8 mouse cellular contexts compared by ENCODE assay signal in the genomic region with DNA sequence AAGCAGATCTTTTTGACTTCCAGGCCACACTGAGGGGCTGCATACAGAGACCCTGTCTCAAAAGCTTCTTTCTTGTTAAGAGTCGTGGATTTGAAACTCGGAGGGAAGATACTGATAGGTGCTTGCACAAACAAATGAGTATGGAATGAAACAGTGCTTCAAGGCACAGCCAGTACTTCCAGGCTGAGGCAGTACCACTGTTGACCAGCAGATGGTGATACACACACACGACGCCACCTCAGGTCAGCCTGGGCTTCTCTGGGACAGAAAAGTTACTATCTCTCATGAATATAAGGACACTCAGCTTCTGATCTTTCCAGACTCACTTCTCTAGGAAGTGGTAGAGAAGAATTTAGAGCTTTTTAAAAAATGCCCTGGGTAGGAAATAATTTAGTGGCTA. TPM values are rescaled to one million over a fixed set of nuclear protein-coding genes. Genes with fewer than 3 reads are reported as not detected.
A peak's percentile ranks its signal among the peaks of the same experiment; 100 is the strongest.
DNase-seq lines count a peak whose midpoint lies in the region; ATAC-seq and TF ChIP-seq lines count a peak whose summit lies in the region.

No protein-coding gene starts in this region.

- no peak for ATAC-seq in neural tube, embryonic 15.5 days (ENCODE audit: low FRiP score)
- 0 out of 2 replicates have a peak, but pooled peaks have one; percentile 43 for ATAC-seq in intestine, postnatal 0 days

- DNase-seq in neural tube, embryonic 10.5 days (ENCODE audit: extremely low spot score, low spot score) = peak; percentile 79
- peak; percentile 76 to 85 for DNase-seq in cerebellum, adult 18-20 months
- peak; percentile 72 to 83 for DNase-seq in frontal cortex, postnatal 25 days (ENCODE audit: low spot score in 2 of 2)
- peak; percentile 78 for DNase-seq in liver
- DNase-seq in ovary, postnatal 10 days (ENCODE audit: low spot score) = peak; percentile 55
- peak; percentile 37 to 75 for DNase-seq in thymus, postnatal 10 days (ENCODE audit: low spot score in 2 of 2)

- no peak overlapping the region for H3K4me2 ChIP-seq in neural tube, embryonic 15.5 days
- H3K4me2 ChIP-seq in intestine, postnatal 0 days (replicated peaks; ENCODE audit: low read depth) = no peak overlapping the region

- H3K36me3 ChIP-seq in neural tube, embryonic 15.5 days = peaks cover 55% of the 10 kb centered on the region
- H3K36me3 ChIP-seq in intestine, postnatal 0 days (ENCODE audit: control insufficient read depth, insufficient read depth) = peaks cover 35% of the 10 kb centered on the region

- no peaks in the 10 kb centered on the region for H3K27me3 ChIP-seq in neural tube, embryonic 15.5 days (replicated peaks)
- H3K27me3 ChIP-seq in intestine, postnatal 0 days (replicated peaks; ENCODE audit: control insufficient read depth, insufficient read depth, low read length) = no peaks in the 10 kb centered on the region

- no peaks in the 10 kb centered on the region for H3K4me1 ChIP-seq in neural tube, embryonic 15.5 days
- no peaks in the 10 kb centered on the region for H3K4me1 ChIP-seq in intestine, postnatal 0 days (replicated peaks; ENCODE audit: control insufficient read depth, insufficient read depth, low read length)

- WGBS in neural tube, embryonic 15.5 days = 24% methylated on average over 4 of the region's 4 CpGs
- 13% methylated on average over 4 of the region's 4 CpGs for WGBS in intestine, postnatal 0 days

- no peak overlapping the region for H3K9ac ChIP-seq in neural tube, embryonic 15.5 days (replicated peaks)
- H3K9ac ChIP-seq in intestine, postnatal 0 days (ENCODE audit: low read depth, low read length) = no peak overlapping the region

- H3K4me3 ChIP-seq in neural tube, embryonic 15.5 days (replicated peaks) = no peak overlapping the region
- no peak overlapping the region for H3K4me3 ChIP-seq in intestine, postnatal 0 days (ENCODE audit: low read depth, low read length)

- H3K9me3 ChIP-seq in neural tube, embryonic 15.5 days (replicated peaks) = no peaks in the 10 kb centered on the region
- H3K9me3 ChIP-seq in intestine, postnatal 0 days (ENCODE audit: control insufficient read depth) = no peaks in the 10 kb centered on the region

- H3K27ac ChIP-seq in neural tube, embryonic 15.5 days (replicated peaks) = no peak overlapping the region
- no peak overlapping the region for H3K27ac ChIP-seq in intestine, postnatal 0 days (ENCODE audit: low read depth, low read length)

- TF ChIP-seq CTCF in intestine, postnatal 0 days (IDR thresholded peaks at IDR 0.05; ENCODE audit: low read depth) = peak; percentile 97

RNA-seq across cellular contexts. Expression of gene Tmem200b, which starts 55.6 kb away (rescaled TPM):
- polyA plus RNA-seq in neural tube, embryonic 15.5 days (2015; fragmentation: Nextera tagmentation; extraction: Ambion mirVana) = 0.22 TPM in 2 replicates
- polyA plus RNA-seq in intestine, postnatal 0 days (2015; fragmentation: Nextera tagmentation; extraction: Ambion mirVana) = 1.3 and 1.7 TPM in 2 replicates
